Mouse (Mus musculus): ENCODE measurements around the gene Cacng3. TPM values are rescaled to one million over a fixed set of nuclear protein-coding genes. Genes with fewer than 3 reads are reported as not detected.

Gene Cacng3
- polyA plus RNA-seq (2015; fragmentation: Nextera tagmentation; extraction: Ambion mirVana) = 0.05 and 0.12 TPM in 2 replicates

- no peak within 1 kb of the TSS for H3K4me3 ChIP-seq (ENCODE audit: low read depth, low read length)
- H3K9me3 ChIP-seq (ENCODE audit: low read length) = no peaks in the 10 kb centered on the region
- no peak for ATAC-seq
- H3K9ac ChIP-seq (replicated peaks) = no peak within 1 kb of the TSS
- H3K36me3 ChIP-seq (replicated peaks; ENCODE audit: insufficient read depth, low read length) = no peaks in the 10 kb centered on the region
- H3K27me3 ChIP-seq (ENCODE audit: insufficient read depth, low read length) = 0 out of 2 replicates have a peak, but pooled peaks cover 2% of the 10 kb centered on the region
- 17% methylated on average over 13 of the region's 13 CpGs for WGBS (ENCODE audit: insufficient replicate concordance)
- TF ChIP-seq EP300 (IDR thresholded peaks at IDR 0.05; ENCODE audit: low read depth) = no peak
- no peak for TF ChIP-seq CTCF (IDR thresholded peaks at IDR 0.05; ENCODE audit: low read depth)
- no peaks in the 10 kb centered on the region for H3K4me1 ChIP-seq (ENCODE audit: insufficient read depth)
- no peak for DNase-seq
- no peak within 1 kb of the TSS for H3K4me2 ChIP-seq (ENCODE audit: low read depth, low read length)
- no peak within 1 kb of the TSS for H3K27ac ChIP-seq (ENCODE audit: low read depth)
Observed at GRCm38 (mm10) chr7:122670442-122670872, at the start of gene Cacng3. Gene Cacng3, plus strand, starts transcription at chr7:122670492.

DNA sequence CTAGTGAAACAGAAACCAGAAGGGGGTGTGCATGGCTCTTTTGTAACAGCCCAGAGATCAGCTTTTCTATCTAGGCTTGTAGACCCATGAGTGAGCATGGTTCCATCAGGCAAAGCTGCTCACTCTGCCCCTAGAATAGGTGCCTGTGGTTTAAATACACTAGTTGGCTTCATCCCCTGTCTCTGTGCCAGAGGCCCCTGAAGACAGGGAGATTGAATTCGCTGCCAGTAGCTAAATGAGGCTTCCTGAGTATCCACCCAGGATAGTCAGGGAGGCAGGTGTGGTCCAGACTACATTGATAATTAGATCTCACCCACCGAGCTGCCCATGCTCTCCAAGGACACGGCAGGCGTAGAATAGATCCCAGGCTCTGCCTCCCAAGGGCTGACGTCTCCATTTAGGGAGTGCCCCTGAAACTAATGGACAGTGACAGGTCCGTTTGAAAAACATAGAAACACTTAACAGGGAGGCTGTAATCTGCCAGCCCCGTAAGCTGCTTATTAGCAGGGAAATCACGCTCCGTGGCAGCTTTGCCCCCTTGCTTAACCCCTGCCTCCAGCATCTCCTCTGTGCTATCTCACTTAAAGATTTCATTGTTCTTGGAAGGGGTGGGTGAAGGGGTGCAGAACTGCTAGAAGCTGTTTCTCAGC is 48.0 kb upstream of the Cacng3 start:
- ATAC-seq (no peak), DNase-seq (no peak)
- no peaks in the 10 kb centered on the region for H3K36me3 ChIP-seq (replicated peaks; ENCODE audit: insufficient read depth, low read length)
- WGBS (ENCODE audit: insufficient replicate concordance) = 65% methylated on average over 9 of the region's 9 CpGs
- H3K9ac ChIP-seq (replicated peaks) = no peak overlapping the region
- TF ChIP-seq CTCF (IDR thresholded peaks at IDR 0.05; ENCODE audit: low read depth) (no peak), EP300 (IDR thresholded peaks at IDR 0.05; ENCODE audit: low read depth) (no peak)
- H3K4me1 ChIP-seq (ENCODE audit: insufficient read depth) = no peaks in the 10 kb centered on the region
- no peak overlapping the region for H3K4me2 ChIP-seq (ENCODE audit: low read depth, low read length)
- no peak overlapping the region for H3K27ac ChIP-seq (ENCODE audit: low read depth)
- no peaks in the 10 kb centered on the region for H3K9me3 ChIP-seq (ENCODE audit: low read length)
- no peak overlapping the region for H3K4me3 ChIP-seq (ENCODE audit: low read depth, low read length)
- no peaks in the 10 kb centered on the region for H3K27me3 ChIP-seq (ENCODE audit: insufficient read depth, low read length)

DNA sequence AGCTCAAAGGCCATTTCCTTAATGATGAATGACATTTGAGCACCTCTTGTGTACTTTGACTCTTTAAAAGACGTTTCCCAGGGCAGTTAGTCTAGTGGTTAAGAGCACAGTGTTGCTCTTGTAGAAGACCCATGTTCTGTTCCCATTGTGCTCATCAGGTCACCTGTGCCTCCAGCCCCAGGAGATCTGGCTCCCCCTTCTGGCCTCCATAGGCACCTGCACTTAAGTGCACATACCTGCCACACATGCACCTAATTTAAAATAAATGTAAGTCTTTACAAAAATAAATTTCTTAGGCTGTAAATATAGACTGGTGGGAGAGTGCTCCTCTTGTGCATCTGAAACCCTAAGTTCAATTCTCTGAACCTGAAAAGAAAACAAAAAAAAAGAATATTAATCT is 46.5 kb upstream of the Cacng3 start:
- no peak for ATAC-seq
- H3K36me3 ChIP-seq (replicated peaks; ENCODE audit: insufficient read depth, low read length) = no peaks in the 10 kb centered on the region

DNA sequence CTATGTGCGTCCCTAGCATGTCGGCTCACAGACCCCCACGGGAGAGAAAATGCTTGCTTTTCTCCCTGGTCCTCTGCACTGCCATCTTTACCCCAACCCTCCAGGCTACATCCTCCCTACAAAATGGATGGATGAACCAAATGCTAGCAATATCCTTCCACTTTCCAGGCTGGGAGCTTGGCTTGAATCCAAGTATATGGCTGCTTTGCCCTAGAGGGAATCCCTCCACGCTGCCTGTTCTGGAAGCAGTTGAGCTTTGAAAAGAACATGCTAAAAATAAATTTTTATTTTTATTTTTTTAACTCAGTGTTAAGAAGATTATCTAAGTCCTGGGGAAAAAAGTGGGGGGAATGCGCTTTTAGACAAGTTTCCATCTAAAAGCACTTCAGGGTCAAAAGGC is 42.2 kb upstream of the Cacng3 start:
- TF ChIP-seq EP300 (IDR thresholded peaks at IDR 0.05; ENCODE audit: low read depth) (no peak), CTCF (IDR thresholded peaks at IDR 0.05; ENCODE audit: low read depth) (no peak)
- no peaks in the 10 kb centered on the region for H3K4me1 ChIP-seq (ENCODE audit: insufficient read depth)
- WGBS (ENCODE audit: insufficient replicate concordance) = 83% methylated on average over 5 of the region's 5 CpGs

More for the DNA sequence above, 46.5 kb upstream of the Cacng3 start:
- Histone ChIP-seq H3K4me1 (ENCODE audit: insufficient read depth) (no peaks in the 10 kb centered on the region), H3K9me3 (ENCODE audit: low read length) (no peaks in the 10 kb centered on the region), H3K9ac (replicated peaks) (no peak overlapping the region), H3K27ac (ENCODE audit: low read depth) (no peak overlapping the region), H3K4me2 (ENCODE audit: low read depth, low read length) (no peak overlapping the region), H3K4me3 (ENCODE audit: low read depth, low read length) (no peak overlapping the region), H3K27me3 (ENCODE audit: insufficient read depth, low read length) (no peaks in the 10 kb centered on the region)
- TF ChIP-seq EP300 (IDR thresholded peaks at IDR 0.05; ENCODE audit: low read depth) (no peak), CTCF (IDR thresholded peaks at IDR 0.05; ENCODE audit: low read depth) (peak; percentile 9; the same call in 1 of the 2 replicates)
- no peak for DNase-seq
- 57% methylated on average over 1 of the region's 1 CpGs for WGBS (ENCODE audit: insufficient replicate concordance)

GRCm38 (mm10) chr7:122630386-122630785 is 39.9 kb upstream of the Cacng3 start:
- H3K9me3 ChIP-seq (ENCODE audit: low read length) = no peaks in the 10 kb centered on the region
- H3K4me1 ChIP-seq (ENCODE audit: insufficient read depth) = no peaks in the 10 kb centered on the region
- TF ChIP-seq EP300 (IDR thresholded peaks at IDR 0.05; ENCODE audit: low read depth) (no peak), CTCF (IDR thresholded peaks at IDR 0.05; ENCODE audit: low read depth) (no peak)
- H3K27me3 ChIP-seq (ENCODE audit: insufficient read depth, low read length) = no peaks in the 10 kb centered on the region
- DNase-seq = no peak
- no peak overlapping the region for H3K4me3 ChIP-seq (ENCODE audit: low read depth, low read length)
- no peak overlapping the region for H3K4me2 ChIP-seq (ENCODE audit: low read depth, low read length)
- no peak overlapping the region for H3K9ac ChIP-seq (replicated peaks)
- no peak overlapping the region for H3K27ac ChIP-seq (ENCODE audit: low read depth)
- 77% methylated on average over 2 of the region's 2 CpGs for WGBS (ENCODE audit: insufficient replicate concordance)
- ATAC-seq = no peak
- H3K36me3 ChIP-seq (replicated peaks; ENCODE audit: insufficient read depth, low read length) = no peaks in the 10 kb centered on the region

More for the DNA sequence above, 42.2 kb upstream of the Cacng3 start:
- Histone ChIP-seq H3K27me3 (ENCODE audit: insufficient read depth, low read length) (no peaks in the 10 kb centered on the region), H3K4me3 (ENCODE audit: low read depth, low read length) (no peak overlapping the region), H3K9ac (replicated peaks) (no peak overlapping the region), H3K36me3 (replicated peaks; ENCODE audit: insufficient read depth, low read length) (no peaks in the 10 kb centered on the region), H3K27ac (ENCODE audit: low read depth) (no peak overlapping the region), H3K9me3 (ENCODE audit: low read length) (no peaks in the 10 kb centered on the region), H3K4me2 (ENCODE audit: low read depth, low read length) (no peak overlapping the region)
- no peak for DNase-seq
- ATAC-seq = no peak

DNA sequence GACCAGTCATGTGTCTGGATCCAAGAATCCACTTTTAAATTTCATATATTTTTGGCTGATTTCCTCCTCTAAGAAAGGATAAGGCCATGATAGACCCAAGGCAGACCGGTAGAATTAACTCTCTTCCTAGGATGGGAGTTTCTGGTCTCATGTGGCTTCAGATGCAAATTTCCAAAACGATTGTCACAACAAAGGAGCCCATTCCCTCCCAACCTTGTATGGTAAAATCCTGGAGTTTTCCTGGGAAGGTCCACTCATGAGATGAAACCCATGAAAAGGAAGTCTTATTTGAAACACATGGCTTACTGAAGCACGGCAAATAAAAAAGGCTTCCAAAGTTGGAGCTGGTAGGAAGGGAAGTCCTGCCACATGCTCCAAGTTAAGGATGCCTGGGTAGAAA is 39.1 kb upstream of the Cacng3 start:
- Histone ChIP-seq H3K27me3 (ENCODE audit: insufficient read depth, low read length) (no peaks in the 10 kb centered on the region), H3K4me3 (ENCODE audit: low read depth, low read length) (no peak overlapping the region), H3K9ac (replicated peaks) (no peak overlapping the region), H3K4me2 (ENCODE audit: low read depth, low read length) (no peak overlapping the region), H3K9me3 (ENCODE audit: low read length) (no peaks in the 10 kb centered on the region), H3K27ac (ENCODE audit: low read depth) (no peak overlapping the region), H3K36me3 (replicated peaks; ENCODE audit: insufficient read depth, low read length) (no peaks in the 10 kb centered on the region), H3K4me1 (ENCODE audit: insufficient read depth) (no peaks in the 10 kb centered on the region)
- DNase-seq (no peak), ATAC-seq (no peak)
- no peak for TF ChIP-seq CTCF (IDR thresholded peaks at IDR 0.05; ENCODE audit: low read depth)
- no peak for TF ChIP-seq EP300 (IDR thresholded peaks at IDR 0.05; ENCODE audit: low read depth)
- WGBS (ENCODE audit: insufficient replicate concordance) = 60% methylated on average over 3 of the region's 3 CpGs
